Mouse (Mus musculus) layer of hippocampus, postnatal 10 days (tissue): ENCODE results near the gene Tnnt1. TPM values are rescaled to one million over a fixed set of nuclear protein-coding genes. Genes with fewer than 3 reads are reported as not detected.

ENCODE experiments used
- total RNA-seq, 2 experiments: library from RNA; stranded (reverse); gene quantifications; 2 replicates each; pipeline ENCODE4 v1.2.3; 2021

Tnnt1 gene
- total RNA-seq, 2 experiments from 2014 or later, result 2.0 to 2.9 TPM

Other genes with a start within 250 kb of the Tnnt1 start
- not detected for gene Ncr1, start 178.7 kb downstream of the Tnnt1 start, total RNA-seq
- under 1 TPM in 1 of 2 experiments, not detected in 1; 0.07 TPM for gene Gp6, start 118.6 kb downstream of the Tnnt1 start, total RNA-seq
- gene Rdh13, start 70.7 kb downstream of the Tnnt1 start, total RNA-seq, result 10 to 100 TPM; 33.6 to 40.1 TPM
- 1 to 10 TPM; 3.2 to 4.9 TPM for gene Eps8l1, start 55.7 kb downstream of the Tnnt1 start, total RNA-seq
- 100 to 1,000 TPM; 114 to 125 TPM for gene Ppp1r12c, start 14.7 kb downstream of the Tnnt1 start, total RNA-seq
- 1 to 10 TPM in 1 of 2 experiments, under 1 TPM in 1; 0.94 to 2.0 TPM for gene Tnni3, start 7.8 kb upstream of the Tnnt1 start, total RNA-seq
- gene Dnaaf3, start 16.1 kb upstream of the Tnnt1 start, total RNA-seq, result 1 to 10 TPM; 1.2 to 1.4 TPM
- 100 to 1,000 TPM; 203 to 205 TPM for gene Syt5, start 31.2 kb upstream of the Tnnt1 start, total RNA-seq
- gene Ptprh, start 87.7 kb upstream of the Tnnt1 start, total RNA-seq, result 1 to 10 TPM; 1.1 TPM
- 10 to 100 TPM; 13.9 to 18.5 TPM for gene Tmem86b, start 115.0 kb upstream of the Tnnt1 start, total RNA-seq
- gene Ppp6r1, start 142.6 kb upstream of the Tnnt1 start, total RNA-seq, result 100 to 1,000 TPM; 112 to 121 TPM
- 10 to 100 TPM; 93.2 to 97.2 TPM for gene Hspbp1, start 168.7 kb upstream of the Tnnt1 start, total RNA-seq
- 100 to 1,000 TPM; 280 to 313 TPM for gene Brsk1, start 174.2 kb upstream of the Tnnt1 start, total RNA-seq
- gene Tmem150b, start 208.9 kb upstream of the Tnnt1 start, total RNA-seq, result not detected
- gene Kmt5c, start 223.7 kb upstream of the Tnnt1 start, total RNA-seq, result 10 to 100 TPM; 43.5 to 45.9 TPM
- 1 to 10 TPM; 6.5 to 9.8 TPM for gene Cox6b2, start 236.7 kb upstream of the Tnnt1 start, total RNA-seq